Mouse (Mus musculus) erythroblast, embryonic 14.5 days (primary cell): Measurements from ENCODE around the gene Tubal3. TPM values are rescaled to one million over a fixed set of nuclear protein-coding genes. Genes with fewer than 3 reads are reported as not detected.

Experiments used
- H3K27me3 ChIP-seq: 2 replicates; pipeline ENCODE4 v1.6.1; 2012; ENCODE audit warnings: inconsistent platforms; ENCODE audit not compliant: control insufficient read depth
- H3K36me3 ChIP-seq: 2 replicates; pipeline ENCODE4 v1.6.1; 2012; ENCODE audit warnings: mild to moderate bottlenecking, inconsistent platforms; ENCODE audit not compliant: control insufficient read depth
- H3K4me1 ChIP-seq: 2 replicates; pipeline ENCODE4 v1.6.1; 2012; ENCODE audit warnings: inconsistent platforms; ENCODE audit not compliant: control insufficient read depth
- H3K4me3 ChIP-seq: replicated peaks from 2 replicates; pipeline ENCODE3; 2012; ENCODE audit warnings: moderate library complexity, mild to moderate bottlenecking, inconsistent platforms
- H3K9me3 ChIP-seq: 2 replicates; pipeline ENCODE4 v1.6.1; 2012; ENCODE audit warnings: low read length, inconsistent platforms, mixed read lengths; ENCODE audit not compliant: control insufficient read depth
- GATA1 ChIP-seq: IDR thresholded peaks from 2 replicates; pipeline ENCODE4 v1.6.1; 2012; ENCODE audit warnings: low read length, inconsistent platforms, mixed read lengths
- TAL1 ChIP-seq: IDR thresholded peaks from 3 replicates; pipeline ENCODE4 v1.6.1; 2012; ENCODE audit warnings: low read length, inconsistent platforms, mixed read lengths
- polyA plus RNA-seq: library from polyadenylated mRNA; stranded (reverse); fragments of >175 nt; gene quantifications from 2 replicates; pipeline ENCODE4 v1.2.3, GENCODE M21; 2012

Gene Tubal3
- not detected in 2 replicates for polyA plus RNA-seq

GRCm38 (mm10) chr13:3917571-3918311 is at the start of gene Tubal3, which contains the start of gene Net1:
Gene Tubal3 (plus strand): TSS chr13:3918274.
Gene Net1 (minus strand): TSS chr13:3918220.
- no peak for TF ChIP-seq GATA1
- TF ChIP-seq TAL1: no peak
- no peaks in the 10 kb centered on the region for H3K9me3 ChIP-seq
- peaks cover 4% of the 10 kb centered on the region; the same call in 1 of the 2 replicates for H3K27me3 ChIP-seq
- peaks cover 32% of the 10 kb centered on the region for H3K4me1 ChIP-seq
- H3K36me3 ChIP-seq: peaks cover 29% of the 10 kb centered on the region
- H3K4me3 ChIP-seq: peak within 1 kb of the TSS; percentile 99

DNA sequence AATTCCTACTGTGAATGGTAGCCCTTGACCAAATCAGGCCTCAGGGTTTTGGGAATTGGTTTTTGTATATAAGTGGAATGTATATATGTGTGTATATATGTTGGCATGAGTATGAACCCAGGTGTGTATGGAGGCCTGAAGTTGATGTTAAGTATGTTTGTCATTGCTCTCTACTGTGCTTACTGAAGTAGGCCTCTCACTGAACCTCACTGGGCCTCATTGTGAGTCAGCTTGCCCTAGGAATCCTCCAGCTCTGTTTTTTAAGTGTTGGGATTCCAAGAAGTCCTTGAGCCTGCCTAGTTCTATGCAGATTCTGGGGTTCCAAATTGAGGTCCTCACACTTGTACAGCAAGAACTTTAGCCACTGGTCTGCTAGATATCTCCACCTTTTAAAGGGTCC is 48.2 kb upstream of the Tubal3 start:
- TF ChIP-seq GATA1 (no peak), TAL1 (no peak)
- Histone ChIP-seq H3K36me3 (no peaks in the 10 kb centered on the region; the same call in 1 of the 2 replicates), H3K27me3 (no peaks in the 10 kb centered on the region), H3K4me1 (peaks cover 86% of the 10 kb centered on the region), H3K4me3 (no peak overlapping the region), H3K9me3 (no peaks in the 10 kb centered on the region)

DNA sequence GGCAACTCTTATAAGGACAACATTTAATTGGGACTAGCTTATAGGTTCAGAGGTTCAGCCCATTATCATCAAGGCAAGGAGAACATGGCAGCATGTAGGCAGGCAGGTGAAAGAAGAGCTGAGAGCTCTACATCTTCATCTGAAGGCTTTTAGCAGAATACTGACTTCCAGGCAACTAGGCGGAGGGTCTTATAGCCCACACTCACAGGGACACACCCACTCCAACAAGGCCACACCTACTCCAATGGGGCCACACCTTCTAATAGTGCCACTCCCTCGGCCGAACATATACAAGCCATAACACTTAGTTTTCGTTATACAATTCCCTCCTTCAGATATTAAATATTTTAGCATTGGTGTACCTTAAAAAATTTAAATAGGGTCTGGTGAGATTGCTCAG is 45.2 kb upstream of the Tubal3 start:
- Histone ChIP-seq H3K27me3 (no peaks in the 10 kb centered on the region), H3K4me3 (no peak overlapping the region), H3K36me3 (peaks cover 1% of the 10 kb centered on the region), H3K4me1 (peaks cover 76% of the 10 kb centered on the region), H3K9me3 (no peaks in the 10 kb centered on the region)
- no peak for TF ChIP-seq TAL1
- no peak for TF ChIP-seq GATA1

GRCm38 (mm10) chr13:3876448-3876847 is 41.6 kb upstream of the Tubal3 start:
- TF ChIP-seq GATA1 (no peak), TAL1 (no peak)
- H3K4me3 ChIP-seq: no peak overlapping the region
- H3K9me3 ChIP-seq: no peaks in the 10 kb centered on the region
- H3K36me3 ChIP-seq: peaks cover 33% of the 10 kb centered on the region
- no peaks in the 10 kb centered on the region for H3K27me3 ChIP-seq
- H3K4me1 ChIP-seq: peaks cover 53% of the 10 kb centered on the region

DNA sequence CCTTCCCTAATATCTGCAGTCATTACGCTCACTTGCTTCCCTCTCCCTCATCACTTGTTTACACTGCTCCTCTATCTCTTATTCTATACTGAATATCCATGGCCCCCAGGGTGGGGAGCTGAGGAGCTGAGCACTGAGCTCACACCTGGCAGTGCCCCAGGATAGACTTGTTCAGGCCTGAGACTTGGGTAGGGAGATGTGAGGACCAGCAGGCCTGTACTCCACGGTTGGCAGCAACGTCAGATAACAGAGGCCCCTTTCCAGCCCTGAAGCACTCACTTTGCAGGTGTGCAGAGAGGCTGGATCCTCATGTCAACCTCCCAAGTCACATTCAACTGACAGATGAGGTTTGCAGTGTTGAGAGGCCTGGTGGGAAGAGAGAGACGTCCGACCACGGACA is 40.9 kb upstream of the Tubal3 start:
- TF ChIP-seq TAL1: no peak
- TF ChIP-seq GATA1: no peak
- Histone ChIP-seq H3K27me3 (no peaks in the 10 kb centered on the region), H3K36me3 (peaks cover 40% of the 10 kb centered on the region), H3K4me3 (no peak overlapping the region), H3K9me3 (no peaks in the 10 kb centered on the region), H3K4me1 (peaks cover 46% of the 10 kb centered on the region)

DNA sequence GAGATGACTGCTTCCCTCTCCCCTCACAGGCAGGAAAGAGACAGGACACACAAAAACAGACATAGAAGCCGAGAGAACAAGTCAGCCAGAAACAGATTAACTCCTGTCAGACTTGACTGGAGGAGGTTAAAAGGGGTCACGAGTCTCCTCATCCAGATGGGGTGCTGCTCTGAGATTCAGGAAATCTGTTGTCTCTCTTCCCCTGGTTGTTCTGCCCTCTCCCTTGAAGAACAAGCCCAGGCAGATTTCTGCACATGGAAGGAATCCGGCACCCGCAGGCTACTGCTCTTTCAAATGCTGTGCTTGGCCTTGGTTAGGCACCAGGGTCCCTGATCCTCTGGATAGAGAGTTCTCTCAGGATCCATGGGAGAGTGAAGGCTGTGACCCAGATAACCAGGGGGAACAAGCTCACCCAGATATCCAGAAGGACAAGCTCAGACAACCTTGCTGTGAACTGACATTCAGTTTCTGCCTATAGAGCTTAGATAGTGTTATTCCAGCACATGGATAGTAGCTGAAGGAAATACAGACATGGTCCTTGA is 40.3 kb upstream of the Tubal3 start:
- Histone ChIP-seq H3K36me3 (peaks cover 46% of the 10 kb centered on the region), H3K4me3 (no peak overlapping the region), H3K4me1 (peaks cover 40% of the 10 kb centered on the region), H3K9me3 (no peaks in the 10 kb centered on the region), H3K27me3 (no peaks in the 10 kb centered on the region)
- no peak for TF ChIP-seq TAL1
- TF ChIP-seq GATA1: no peak

DNA sequence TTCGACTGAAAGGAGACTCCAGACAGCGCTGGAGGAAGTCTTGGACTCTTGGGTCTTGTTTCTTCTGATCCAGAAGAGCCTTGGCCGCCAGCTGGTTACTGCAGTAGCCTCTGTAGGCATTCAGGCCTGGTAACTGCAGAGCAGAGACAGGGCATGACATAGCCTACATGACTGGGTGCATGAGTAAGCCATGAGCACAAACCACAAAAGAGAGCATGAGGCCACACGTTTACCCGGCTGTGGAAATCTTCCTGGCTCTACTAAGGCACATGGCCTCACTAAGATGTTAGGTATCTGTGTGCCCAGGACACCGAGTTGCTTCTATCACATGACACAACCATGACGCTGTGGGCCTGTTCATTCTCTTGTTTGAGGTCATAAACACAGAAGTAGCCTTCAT is 31.4 kb upstream of the Tubal3 start:
- H3K9me3 ChIP-seq: no peaks in the 10 kb centered on the region
- H3K36me3 ChIP-seq: peaks cover 96% of the 10 kb centered on the region

GRCm38 (mm10) chr13:3889111-3889510 is 29.0 kb upstream of the Tubal3 start:
- Histone ChIP-seq H3K4me3 (no peak overlapping the region), H3K4me1 (peaks cover 37% of the 10 kb centered on the region), H3K36me3 (peaks cover 78% of the 10 kb centered on the region), H3K27me3 (no peaks in the 10 kb centered on the region), H3K9me3 (no peaks in the 10 kb centered on the region)
- TF ChIP-seq TAL1 (no peak), GATA1 (no peak)

More for the DNA sequence above, 31.4 kb upstream of the Tubal3 start:
- TF ChIP-seq TAL1: no peak
- TF ChIP-seq GATA1: no peak
- no peak overlapping the region for H3K4me3 ChIP-seq
- H3K4me1 ChIP-seq: peaks cover 23% of the 10 kb centered on the region
- no peaks in the 10 kb centered on the region for H3K27me3 ChIP-seq

DNA sequence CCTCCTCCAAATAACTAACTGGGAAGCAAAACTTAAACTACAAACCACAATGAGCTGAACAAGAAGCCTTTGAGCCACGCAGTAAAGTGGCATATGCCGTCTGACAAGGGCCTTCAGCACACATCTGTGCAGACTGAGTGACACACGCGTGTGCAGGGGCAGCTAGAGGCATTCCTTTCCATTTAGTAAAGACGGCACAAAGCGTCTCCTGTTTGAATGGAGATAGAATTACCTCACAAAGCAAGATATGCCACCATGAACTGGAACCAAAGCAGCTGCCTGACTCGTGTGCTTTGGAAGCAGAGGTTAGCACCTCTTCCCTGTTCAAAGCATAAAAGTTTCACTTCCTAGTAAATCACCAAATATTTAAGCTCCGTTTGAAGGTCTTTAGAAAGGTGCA is 28.0 kb upstream of the Tubal3 start:
- H3K27me3 ChIP-seq: no peaks in the 10 kb centered on the region
- peak overlapping the region; percentile 27 for H3K4me3 ChIP-seq
- H3K9me3 ChIP-seq: no peaks in the 10 kb centered on the region
- peaks cover 44% of the 10 kb centered on the region for H3K4me1 ChIP-seq
- TF ChIP-seq GATA1 (no peak), TAL1 (no peak)
- peaks cover 78% of the 10 kb centered on the region for H3K36me3 ChIP-seq
